Mouse (Mus musculus) thymus, adult 2 months (tissue): ENCODE data around the gene Adora2b.

Source experiments
- CTCF ChIP-seq: fragments of 200-500 bp; IDR thresholded peaks from 2 replicates; pipeline ENCODE4 v1.5.1; 2012; ENCODE audit warnings: mild to moderate bottlenecking, control low read depth, low read length, moderate library complexity, borderline replicate concordance; ENCODE audit not compliant: control insufficient read depth, poor library complexity, insufficient read depth; ENCODE audit errors: extremely low read depth
- POLR2A ChIP-seq: fragments of 200-500 bp; IDR thresholded peaks from 2 replicates; pipeline ENCODE4 v1.6.1; 2012; ENCODE audit warnings: mild to moderate bottlenecking, low read length, control low read depth, moderate library complexity; ENCODE audit not compliant: control insufficient read depth, poor library complexity, insufficient read depth; ENCODE audit errors: extremely low read depth

DNA sequence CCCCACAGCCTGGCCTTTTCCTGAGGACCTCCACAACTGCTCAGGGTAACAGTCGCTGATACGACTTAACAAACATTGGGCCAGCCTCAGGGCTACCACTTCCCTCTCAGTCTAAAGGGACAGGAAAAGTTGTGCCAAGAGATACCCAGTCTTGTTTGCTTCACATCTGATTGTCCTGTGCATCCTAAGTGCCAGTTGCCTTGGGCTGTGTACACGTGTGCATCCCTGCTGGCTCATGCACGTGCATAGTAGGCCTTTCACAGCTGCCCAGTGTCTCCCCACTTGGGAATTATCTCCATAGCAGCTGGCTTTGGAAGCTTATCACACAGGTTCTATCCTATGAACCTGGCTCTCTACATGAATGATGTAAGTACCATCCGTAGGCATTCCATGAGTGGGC lies 25.4 kb upstream of the Adora2b start:
- TF ChIP-seq POLR2A = no peak
- TF ChIP-seq CTCF = no peak
